Mouse (Mus musculus) gastrocnemius, adult 8-10 months (tissue): ENCODE measurements around the gene Med12. TPM values are rescaled to one million over a fixed set of nuclear protein-coding genes. Genes with fewer than 3 reads are reported as not detected.

ENCODE experiments used
- DNase-seq, 2 experiments: peaks; one replicate each; pipeline ENCODE4 v3.0.0; 2022; ENCODE audit warnings: low spot score in 2 of 2
- total RNA-seq, 4 experiments: library from RNA; stranded (reverse); gene quantifications; 2 replicates each; pipeline ENCODE4 v1.2.4; 2022

Gene Med12
- 10 to 100 TPM; 12.0 to 19.1 (median 14.3) TPM for total RNA-seq

DNA sequence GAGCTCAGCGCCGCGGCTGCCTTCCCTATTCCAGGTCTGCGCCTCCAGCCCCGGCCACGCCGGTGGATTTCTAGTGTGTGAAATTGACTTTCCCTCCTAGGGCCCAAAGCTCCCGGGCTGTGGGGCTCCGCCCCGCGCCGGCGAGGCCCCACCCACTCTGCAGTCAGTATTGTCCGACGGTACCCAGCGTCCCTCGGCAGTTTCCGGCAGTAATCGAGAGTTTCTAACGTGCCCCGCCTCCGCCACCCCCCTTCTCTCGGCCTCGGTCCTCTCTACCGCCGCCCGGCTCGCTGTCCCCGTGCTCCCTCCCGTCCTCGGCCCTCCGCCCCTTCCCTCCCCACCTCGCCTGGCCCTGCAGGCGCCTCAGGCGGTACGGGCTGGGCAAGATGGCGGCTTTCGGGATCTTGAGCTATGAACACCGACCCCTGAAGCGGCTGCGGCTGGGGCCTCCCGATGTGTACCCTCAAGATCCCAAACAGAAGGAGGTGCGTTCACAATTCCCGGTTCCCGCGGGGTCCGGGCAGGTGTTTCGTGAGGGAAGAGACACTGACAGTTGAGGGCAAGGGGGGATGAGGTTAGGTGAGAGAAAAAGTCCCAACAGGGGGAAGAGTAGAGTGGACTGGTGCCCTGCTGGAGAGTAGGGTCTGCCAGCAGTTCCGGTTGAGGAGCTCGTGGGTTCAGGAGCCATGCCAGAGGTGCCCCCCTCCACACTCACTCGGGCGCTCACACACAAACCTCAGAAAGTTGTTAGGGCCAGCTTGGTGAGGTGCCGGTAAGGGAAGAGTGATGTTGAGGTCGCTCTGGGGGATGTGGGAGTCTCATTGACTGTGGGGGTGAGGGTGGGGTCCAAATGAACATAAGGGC lies at the start of gene Med12:
Gene Med12 (plus strand): TSS at position 156 of the 864 bp plus-strand sequence.
- peak; percentile 84 to 89 for DNase-seq

DNA sequence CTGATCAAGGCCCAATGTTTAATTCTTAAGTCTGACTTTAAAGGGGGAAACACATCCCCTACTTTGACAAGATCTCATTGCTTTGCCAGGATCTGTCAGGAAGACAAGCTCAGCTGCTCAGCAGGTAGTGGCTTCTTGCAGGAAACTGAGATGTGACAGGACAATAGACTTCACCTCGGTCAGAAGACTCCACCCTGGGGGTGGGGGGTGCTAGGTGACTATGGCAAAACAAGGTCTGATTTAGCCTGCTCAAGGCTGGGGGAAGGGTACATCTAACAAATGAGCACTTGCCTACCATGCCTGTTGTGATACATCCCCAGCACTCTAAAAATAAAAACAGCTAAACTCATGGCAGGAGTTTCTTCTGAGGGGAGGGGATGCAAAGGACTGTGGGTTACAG lies 28.8 kb upstream of the Med12 start:
- no peak for DNase-seq

DNA sequence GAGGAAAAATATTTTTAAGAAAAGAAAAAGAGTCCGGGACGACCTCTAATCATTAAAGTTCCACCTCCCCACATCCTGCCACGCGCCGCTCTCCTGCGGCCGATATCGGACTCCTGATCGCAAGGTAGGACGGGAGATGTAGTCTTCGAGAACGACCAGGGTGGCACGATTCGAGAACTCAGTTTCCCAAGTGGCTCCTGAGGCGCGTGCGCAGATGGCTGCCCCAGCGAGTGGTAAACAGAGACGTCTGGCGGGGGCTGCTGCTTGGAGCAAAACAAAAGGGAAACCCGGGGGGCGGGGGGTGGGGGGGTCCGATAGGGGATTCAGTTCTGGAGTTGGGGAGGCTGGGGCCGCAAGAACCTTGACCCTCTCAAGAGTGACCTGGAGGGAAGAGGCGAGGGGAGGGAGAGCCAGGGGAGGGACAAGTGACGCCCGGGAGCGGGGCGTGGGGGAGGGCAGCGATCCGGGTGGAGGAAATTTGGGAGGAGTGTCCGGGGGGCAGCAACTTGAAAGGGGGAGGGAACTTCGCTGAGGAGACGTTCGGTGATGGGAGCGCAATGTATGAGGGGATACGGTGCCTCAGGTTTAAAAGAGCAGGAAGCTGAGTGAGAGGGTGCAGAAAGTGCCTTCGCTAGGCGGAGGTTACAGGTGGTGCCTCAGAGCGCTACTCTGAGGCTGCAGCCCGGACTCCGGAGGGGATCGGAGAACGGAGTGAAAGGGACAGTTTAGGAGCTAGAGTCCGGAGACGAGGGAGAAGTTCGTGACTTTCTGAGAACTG lies 19.7 kb upstream of the Med12 start, which contains the start of gene Foxo4:
Gene Foxo4 (plus strand): TSS at position 577 of the 778 bp plus-strand sequence.
- peak; percentile 77 to 84 for DNase-seq

DNA sequence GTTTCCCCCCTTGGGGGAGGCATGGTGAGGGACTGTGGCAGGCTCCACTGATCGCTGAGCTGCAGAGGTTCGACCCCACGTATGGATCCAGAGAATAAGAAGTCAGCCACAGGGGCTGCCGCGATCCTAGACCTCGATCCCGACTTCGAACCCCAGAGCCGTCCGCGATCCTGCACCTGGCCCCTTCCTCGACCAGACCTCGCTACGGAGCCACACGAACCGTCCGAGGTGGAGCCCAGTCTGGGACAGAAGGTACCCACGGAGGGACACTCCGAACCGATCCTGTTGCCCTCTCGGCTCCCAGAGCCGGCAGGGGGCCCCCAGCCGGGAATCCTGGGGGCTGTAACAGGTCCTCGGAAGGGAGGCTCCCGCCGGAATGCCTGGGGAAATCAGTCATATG lies 19.1 kb upstream of the Med12 start:
- DNase-seq = no peak

DNA sequence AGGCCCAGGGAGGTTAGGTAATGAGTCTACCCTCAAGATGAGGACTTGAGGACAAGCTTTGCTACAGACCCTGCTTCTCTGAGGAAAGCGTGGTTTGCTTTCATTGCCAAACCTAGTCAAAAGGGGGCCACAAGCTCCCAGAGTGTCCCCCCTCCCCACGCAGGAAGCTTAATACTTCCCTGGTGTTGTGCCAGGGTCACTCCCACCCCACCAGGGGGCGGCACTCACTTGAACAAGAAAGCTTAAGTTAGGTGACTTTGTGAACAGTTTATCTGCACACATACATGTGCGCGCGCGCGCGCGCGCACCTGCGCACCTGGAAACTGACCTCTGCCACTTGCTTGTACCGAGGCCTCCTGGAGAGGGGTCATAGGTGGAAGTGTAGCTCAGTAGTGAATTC lies 17.2 kb upstream of the Med12 start:
- no peak for DNase-seq

DNA sequence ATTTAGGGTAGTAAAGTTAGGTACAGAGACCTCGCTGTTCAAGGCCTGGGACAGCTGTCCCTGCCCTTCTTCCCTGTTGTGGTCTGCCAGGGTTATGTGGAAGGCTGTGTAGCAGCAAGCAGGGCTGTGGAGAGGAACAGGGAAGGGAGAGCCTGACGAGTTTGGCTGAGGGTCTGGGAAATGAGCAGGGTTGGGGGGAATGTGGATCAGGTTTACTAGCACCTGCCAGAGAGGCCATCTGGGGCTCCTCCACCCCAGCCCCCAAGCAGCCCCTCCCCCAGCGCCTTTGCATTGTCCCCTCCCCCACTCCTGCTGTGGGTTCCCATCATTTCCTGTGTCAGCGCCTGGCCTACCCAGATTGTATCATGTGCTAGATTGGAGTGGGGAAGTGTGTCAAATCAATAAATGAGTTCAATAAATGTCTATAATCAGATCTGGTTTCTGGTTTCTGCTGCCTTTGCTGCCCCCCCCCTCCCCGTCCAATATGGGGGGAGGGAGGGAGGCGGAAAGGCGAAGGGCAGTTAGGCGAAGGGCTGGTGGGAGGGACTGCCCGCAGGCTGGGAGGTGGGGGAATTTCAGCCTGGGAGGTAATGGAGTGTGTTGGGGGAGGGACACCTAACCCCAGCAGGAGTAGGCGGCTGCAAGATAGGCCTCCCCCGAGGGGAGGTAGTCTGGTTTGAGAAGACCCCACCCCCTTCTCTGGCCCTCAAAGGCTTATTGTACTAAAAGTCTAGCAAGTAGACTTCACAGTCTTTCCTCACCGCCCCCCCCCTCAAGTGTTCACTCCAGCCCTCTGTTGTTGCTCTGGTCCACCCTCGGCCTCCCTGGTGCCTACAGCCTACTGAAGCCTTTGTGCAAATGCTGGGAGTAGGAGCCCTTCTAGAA lies 13.1 kb upstream of the Med12 start:
- DNase-seq = no peak

DNA sequence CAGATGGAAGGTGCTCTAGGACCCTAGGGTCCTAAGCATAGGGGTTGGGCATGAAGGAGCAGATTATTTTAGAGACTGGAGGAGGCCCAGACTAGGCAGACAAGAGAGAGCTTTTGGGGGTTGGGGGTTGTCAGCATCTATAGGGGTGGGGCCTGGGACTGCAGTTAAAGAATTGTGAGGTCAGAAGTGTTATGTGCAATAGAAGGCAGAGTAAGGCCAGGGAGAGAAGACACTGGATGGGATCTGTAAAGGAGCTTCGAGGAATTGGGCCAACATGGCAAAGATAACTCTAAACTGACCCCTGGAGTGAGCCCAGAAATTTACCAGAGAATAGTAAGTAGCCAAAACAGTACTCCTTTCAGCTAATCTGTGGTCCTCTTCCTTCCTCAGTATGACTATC lies 9.9 kb upstream of the Med12 start, which contains the start of gene Gm614:
Gene Gm614 (minus strand): TSS at position 101 of the 400 bp plus-strand sequence.
- DNase-seq = no peak

DNA sequence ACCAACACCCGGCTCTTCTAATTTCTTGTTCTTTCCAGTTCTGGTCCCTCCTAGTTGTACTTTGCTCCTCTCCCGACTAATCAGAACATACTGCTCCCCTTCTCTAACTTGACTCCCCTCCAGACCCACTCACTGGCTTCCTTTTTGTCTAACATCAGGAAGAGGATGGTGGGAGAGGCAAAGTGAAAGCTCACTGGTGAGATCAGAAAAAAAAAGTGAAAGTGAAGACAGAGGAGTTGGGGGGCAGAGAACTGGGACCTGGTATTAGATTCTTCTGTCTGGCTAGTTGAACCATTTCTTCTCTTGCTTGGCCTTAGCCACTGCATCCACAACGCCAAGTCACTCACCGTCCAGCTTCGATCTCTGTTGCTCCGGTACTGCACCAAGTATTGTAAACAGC lies 7.2 kb upstream of the Med12 start:
- no peak for DNase-seq

DNA sequence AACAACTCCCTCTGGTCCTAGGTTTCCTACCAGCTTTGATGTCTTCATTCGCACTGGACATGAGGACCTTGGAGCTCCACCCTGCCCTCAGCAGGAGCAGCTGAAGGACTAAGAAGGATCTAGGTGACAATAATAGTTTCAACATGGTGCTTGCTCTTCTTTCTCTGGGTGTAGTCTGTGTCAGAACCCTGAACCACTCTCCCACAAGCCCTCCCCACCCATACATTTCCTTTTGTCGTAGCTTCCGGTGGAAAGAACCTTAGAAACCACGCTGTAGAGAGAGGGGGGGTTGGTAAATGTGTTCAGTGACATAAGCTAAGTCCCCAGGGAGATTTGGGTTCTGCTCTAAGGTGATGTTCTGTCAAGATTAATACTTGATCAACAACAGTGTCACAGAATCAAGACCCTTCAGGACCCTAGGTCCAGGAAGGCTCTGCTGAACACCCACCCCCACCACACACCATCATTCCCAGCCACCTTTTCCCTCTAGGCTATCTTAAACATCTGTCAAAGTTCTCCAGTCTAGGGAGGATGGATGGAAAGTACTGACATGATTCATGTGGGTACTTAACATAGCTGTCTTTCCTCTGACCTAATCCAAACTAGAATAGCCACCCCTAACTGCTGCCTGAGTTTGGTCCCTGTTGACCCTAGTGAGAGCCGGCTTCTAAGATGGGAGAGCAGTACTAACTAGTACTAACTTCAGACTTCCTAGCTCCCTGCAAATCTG lies 5.6 kb upstream of the Med12 start, which contains the start of gene Il2rg:
Gene Il2rg (minus strand): TSS at position 231 of the 730 bp plus-strand sequence.
- no peak for DNase-seq

DNA sequence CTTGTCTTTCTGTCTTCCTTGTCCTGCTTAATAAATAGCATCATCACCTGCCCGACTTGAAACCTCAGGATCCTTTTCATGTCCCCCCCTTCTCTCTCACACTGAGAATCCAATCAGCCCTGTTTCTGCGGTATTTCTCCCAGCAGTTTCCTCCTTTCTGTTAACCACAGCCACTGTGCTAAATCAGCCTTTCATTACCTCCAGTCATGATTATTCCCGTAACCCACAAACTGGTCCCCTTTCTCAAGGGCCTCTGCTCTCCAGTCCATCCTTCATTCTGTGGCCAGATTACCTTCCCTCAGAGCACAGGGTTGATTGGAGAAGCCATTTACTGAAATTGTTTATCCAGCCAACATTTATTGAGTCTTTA lies 5.1 kb upstream of the Med12 start, which contains the start of gene Gm20489:
Gene Gm20489 (minus strand): TSS at position 269 of the 370 bp plus-strand sequence.
- no peak for DNase-seq

DNA sequence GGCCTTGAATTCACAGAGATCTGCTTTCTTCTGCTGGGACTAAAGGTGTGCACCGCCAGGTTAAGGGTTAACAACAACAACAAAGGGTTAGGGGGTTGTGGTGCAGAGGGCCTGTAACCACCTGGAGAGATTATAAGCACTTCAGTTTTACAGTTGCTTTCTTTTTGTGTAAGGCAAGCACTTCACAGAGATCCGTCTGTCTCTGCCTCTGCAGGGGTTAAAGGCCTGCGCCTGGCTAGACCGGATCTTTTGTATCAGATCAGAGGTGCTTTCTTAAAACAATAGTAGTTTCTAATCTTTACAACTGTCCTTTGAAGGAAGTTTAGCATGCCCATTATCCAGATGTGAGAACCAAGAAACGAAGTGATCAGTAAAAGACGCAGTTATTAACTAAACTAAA lies 420 bp upstream of the Med12 start:
- no peak for DNase-seq

DNA sequence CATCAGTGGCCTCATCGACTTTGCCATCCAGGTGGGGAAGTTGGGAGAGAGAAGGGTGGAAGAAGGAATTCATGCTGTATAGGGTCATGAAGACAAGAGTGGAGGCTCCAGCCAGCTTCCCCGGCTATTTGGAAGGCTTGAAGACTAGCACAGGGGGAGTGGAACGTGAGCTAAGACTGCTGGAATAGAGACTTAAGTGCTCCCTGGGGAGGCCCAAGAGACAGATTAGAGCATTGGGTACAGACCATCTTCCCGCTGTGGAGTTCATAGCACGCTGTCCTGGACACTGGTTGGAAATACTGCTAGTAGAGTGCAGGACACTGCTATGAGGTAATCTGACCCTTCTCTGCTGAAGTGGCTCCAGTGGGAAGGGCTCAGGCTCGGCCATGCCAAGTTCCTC lies 9.0 kb downstream of the Med12 start:
- DNase-seq = no peak

DNA sequence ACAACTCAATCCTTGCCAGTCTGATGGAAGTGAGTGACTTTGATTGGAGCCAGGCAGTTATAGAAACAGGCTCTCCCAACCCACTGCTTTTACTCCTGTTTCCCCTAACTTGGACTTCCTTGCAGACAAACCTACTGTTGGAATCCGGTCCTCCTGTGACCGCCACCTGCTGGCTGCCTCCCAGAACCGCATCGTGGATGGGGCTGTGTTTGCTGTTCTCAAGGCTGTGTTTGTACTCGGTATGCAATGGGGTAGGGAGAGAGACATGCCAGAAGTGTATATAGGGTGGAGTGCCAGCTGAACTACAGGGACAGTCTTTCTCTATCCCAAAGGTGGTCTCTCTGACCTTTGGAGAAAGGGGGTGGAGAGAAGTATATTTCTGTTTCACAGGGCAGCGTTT lies 11.7 kb downstream of the Med12 start:
- DNase-seq = no peak

DNA sequence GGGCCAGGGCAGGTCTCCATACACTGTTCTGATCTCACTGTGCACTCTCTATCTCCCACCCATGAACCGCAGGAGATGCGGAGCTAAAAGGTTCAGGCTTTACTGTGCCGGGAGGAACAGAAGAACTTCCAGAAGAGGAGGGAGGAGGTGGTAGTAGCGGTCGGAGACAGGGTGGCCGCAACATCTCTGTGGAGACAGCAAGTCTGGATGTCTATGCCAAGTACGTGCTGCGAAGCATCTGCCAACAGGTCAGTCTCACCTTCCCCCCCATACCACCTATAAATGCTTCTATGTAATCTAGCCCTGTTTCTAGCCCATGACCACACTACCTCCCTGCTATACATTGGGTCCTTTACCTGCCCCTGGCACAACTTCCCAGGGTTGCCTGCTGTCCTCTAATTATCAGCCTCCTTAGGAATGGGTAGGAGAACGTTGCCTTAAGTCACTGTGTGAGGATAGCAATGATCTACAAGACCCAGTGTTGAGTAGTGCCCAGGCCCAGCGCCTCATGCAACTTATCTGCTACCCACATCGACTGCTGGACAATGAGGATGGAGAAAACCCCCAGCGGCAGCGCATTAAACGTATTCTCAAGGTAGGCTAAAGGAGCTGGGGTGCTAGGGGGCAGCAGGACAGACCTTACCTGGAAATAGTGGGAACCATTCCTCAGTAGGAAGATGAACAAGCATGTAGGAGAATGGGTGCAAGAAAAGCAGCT lies 12.3 kb downstream of the Med12 start:
- no peak for DNase-seq

DNA sequence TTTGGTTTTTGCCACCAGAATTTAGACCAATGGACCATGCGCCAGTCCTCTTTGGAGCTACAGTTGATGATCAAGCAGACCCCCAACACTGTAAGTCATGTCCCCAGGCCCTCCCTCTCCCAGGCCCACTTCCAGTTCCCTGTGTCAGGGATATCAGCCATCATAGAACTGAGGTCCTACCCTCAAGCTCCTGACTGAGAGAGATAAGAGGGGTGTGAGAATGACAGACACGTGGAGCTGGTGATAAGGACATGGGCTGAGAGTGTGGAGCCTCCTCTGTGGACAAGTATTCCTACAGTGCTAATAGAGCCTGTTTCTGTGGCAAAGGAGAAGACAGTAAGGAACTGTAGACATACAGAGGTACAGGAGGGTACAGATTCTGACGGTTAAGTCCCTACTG lies 13.7 kb downstream of the Med12 start:
- no peak for DNase-seq

DNA sequence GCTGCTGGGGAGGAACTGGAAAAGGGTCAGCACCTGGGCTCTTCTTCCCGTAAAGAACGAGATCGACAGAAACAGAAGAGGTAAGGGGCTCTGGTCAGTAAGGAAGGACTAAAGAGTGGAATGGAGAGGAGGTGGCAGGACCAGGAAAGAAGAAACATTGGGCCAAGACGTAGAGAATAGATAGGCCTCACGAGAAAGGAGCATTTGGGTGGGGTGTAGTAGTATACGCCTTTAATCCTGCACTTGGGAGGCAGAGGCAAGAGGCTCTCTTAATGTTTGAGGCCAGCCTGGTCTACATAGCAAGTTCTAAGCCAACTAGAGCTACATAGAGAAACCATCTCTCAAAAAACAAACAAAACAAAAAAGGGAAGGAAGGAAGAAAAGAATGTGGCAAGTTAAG lies 14.6 kb downstream of the Med12 start:
- no peak for DNase-seq

DNA sequence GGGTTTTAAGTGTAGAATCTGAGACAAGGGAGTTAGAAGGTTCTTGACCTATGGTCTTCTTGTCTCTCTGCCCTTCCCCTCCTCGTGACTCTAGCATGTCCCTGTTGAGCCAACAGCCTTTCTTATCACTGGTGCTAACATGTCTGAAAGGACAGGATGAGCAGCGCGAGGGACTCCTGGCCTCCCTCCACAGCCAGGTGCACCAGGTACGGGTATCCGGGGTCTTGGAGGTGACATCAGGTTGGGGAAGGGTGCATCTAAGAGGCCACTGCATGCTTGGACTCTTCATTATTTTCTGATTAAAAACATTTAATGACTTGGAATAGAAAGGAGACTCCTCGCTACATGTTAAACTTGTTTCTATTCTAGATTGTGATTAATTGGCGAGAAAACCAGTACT lies 15.2 kb downstream of the Med12 start:
- no peak for DNase-seq

DNA sequence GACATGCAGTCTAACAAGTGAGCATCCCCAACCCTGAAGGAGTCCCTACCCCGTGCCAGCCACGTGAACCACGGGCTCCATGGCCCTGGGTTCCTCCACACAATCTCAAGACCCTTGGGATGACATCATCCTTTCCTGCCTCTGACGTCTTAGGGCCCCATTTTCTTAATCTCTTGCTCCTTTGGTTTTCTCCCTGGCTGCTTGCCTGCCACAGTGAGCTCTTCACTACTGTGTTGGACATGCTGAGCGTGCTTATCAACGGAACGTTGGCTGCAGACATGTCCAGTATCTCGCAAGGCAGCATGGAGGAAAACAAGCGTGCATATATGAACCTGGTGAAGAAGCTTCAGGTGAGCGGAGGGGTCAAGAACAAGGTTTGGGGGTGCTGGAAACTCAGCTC lies 16.3 kb downstream of the Med12 start:
- no peak for DNase-seq

DNA sequence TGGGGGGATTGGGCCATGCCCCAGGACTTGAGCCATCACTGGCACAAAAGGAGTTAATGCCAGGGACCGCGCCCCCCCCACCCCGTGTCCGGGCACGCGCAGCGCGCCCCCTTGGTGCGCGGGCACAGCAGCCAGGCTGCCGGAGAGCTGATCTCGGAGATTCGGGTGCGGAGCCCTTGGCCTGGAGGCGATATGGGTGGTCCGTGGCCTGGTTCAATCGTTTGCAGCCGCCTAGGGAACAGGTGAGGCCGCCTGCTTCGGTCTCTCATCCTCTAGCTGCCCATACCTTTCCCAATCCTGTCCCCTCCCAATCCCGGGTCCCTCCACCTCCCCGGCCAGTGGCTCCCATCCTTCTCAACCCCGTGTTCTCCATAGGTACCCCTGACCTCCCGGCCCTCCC lies 25.2 kb downstream of the Med12 start, which contains the start of gene Nlgn3:
Gene Nlgn3 (plus strand): TSS at position 114 of the 400 bp plus-strand sequence.
- DNase-seq = no peak
